Mouse (Mus musculus): ENCODE results near the gene Pjvk. TPM values are rescaled to one million over a fixed set of nuclear protein-coding genes. Genes with fewer than 3 reads are reported as not detected.

The Pjvk gene
- polyA plus RNA-seq, 1 experiment: 0.04 TPM

DNA sequence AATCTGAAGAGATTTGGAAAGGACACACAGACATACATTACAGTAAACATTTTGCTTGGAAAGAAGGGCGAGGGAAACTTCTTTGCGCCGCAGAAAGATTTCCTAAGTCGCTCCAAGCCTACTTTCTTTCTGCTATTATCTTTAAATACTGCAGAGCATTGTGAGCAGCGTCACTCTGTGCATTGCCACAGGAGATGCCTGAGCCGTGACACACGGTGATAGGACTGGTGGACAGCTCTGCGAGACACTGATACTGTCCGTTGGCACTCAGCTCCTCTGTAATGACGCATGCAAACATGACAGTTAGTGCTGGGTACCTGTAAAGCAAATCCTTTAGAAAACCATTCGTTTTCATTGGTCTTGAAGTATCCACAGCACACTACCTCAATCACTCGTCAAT, 18.0 kb upstream of the Pjvk start:
- peaks cover 19% of the 10 kb centered on the region for H3K36me3 ChIP-seq (ENCODE audit: control insufficient read depth, insufficient read depth)
- H3K4me3 ChIP-seq: no peak overlapping the region
- TF ChIP-seq USF1 (IDR thresholded peaks at IDR 0.05; ENCODE audit: low read depth) (no peak), TCF12 (IDR thresholded peaks at IDR 0.05; ENCODE audit: insufficient read depth, poor library complexity, severe bottlenecking) (no peak), TCF3 (IDR thresholded peaks at IDR 0.05; ENCODE audit: insufficient read length, low read depth) (no peak), SRF (IDR thresholded peaks at IDR 0.05; ENCODE audit: control insufficient read depth, insufficient read length, low read depth) (no peak), MYOD1 (IDR thresholded peaks at IDR 0.05; ENCODE audit: control insufficient read depth in 1 of 3, insufficient read length in 2 of 3, low read depth in 2 of 3) (no peak), POLR2AphosphoS2 (IDR thresholded peaks at IDR 0.05; ENCODE audit: insufficient read length, low read depth) (no peak), CEBPB (IDR thresholded peaks at IDR 0.05; ENCODE audit: insufficient read depth, poor library complexity, severe bottlenecking) (no peak), POLR2A (IDR thresholded peaks at IDR 0.05; ENCODE audit: insufficient read length, low read depth) (no peak), E2F4 (IDR thresholded peaks at IDR 0.05; ENCODE audit: insufficient read depth) (no peak), MYOG (IDR thresholded peaks at IDR 0.05; ENCODE audit: control insufficient read depth in 1 of 3, insufficient read depth in 1 of 3, insufficient read length in 2 of 3, low read depth in 2 of 3) (no peak), REST (IDR thresholded peaks at IDR 0.05; ENCODE audit: insufficient read depth, insufficient read length) (no peak), MAX (IDR thresholded peaks at IDR 0.05; ENCODE audit: low read depth) (no peak)
- no peak overlapping the region for H3ac ChIP-seq (ENCODE audit: control insufficient read depth, insufficient read length)
- H3K79me2 ChIP-seq (ENCODE audit: control insufficient read depth, insufficient read depth): no peaks in the 10 kb centered on the region
- H3K27me3 ChIP-seq (ENCODE audit: control insufficient read depth, insufficient read depth, insufficient read length): no peaks in the 10 kb centered on the region
- H3K4me2 ChIP-seq (ENCODE audit: low read depth): no peak overlapping the region

GRCm38 (mm10) chr2:76631600-76631999, 16.7 kb upstream of the Pjvk start:
- no peak overlapping the region for H3K4me3 ChIP-seq
- no peaks in the 10 kb centered on the region for H3K27me3 ChIP-seq (ENCODE audit: control insufficient read depth, insufficient read depth, insufficient read length)
- no peaks in the 10 kb centered on the region for H3K79me2 ChIP-seq (ENCODE audit: control insufficient read depth, insufficient read depth)
- no peak overlapping the region for H3K4me2 ChIP-seq (ENCODE audit: low read depth)
- TF ChIP-seq SRF (IDR thresholded peaks at IDR 0.05; ENCODE audit: control insufficient read depth, insufficient read length, low read depth) (no peak), MYOG (IDR thresholded peaks at IDR 0.05; ENCODE audit: control insufficient read depth in 1 of 3, insufficient read depth in 1 of 3, insufficient read length in 2 of 3, low read depth in 2 of 3) (no peak), CEBPB (IDR thresholded peaks at IDR 0.05; ENCODE audit: insufficient read depth, poor library complexity, severe bottlenecking) (no peak), MYOD1 (IDR thresholded peaks at IDR 0.05; ENCODE audit: control insufficient read depth in 1 of 3, insufficient read length in 2 of 3, low read depth in 2 of 3) (no peak), TCF3 (IDR thresholded peaks at IDR 0.05; ENCODE audit: insufficient read length, low read depth) (no peak), MAX (IDR thresholded peaks at IDR 0.05; ENCODE audit: low read depth) (no peak), REST (IDR thresholded peaks at IDR 0.05; ENCODE audit: insufficient read depth, insufficient read length) (no peak), POLR2AphosphoS2 (IDR thresholded peaks at IDR 0.05; ENCODE audit: insufficient read length, low read depth) (no peak), POLR2A (IDR thresholded peaks at IDR 0.05; ENCODE audit: insufficient read length, low read depth) (no peak), E2F4 (IDR thresholded peaks at IDR 0.05; ENCODE audit: insufficient read depth) (no peak), USF1 (IDR thresholded peaks at IDR 0.05; ENCODE audit: low read depth) (no peak), TCF12 (IDR thresholded peaks at IDR 0.05; ENCODE audit: insufficient read depth, poor library complexity, severe bottlenecking) (no peak)
- H3K36me3 ChIP-seq (ENCODE audit: control insufficient read depth, insufficient read depth): peaks cover 27% of the 10 kb centered on the region
- H3ac ChIP-seq (ENCODE audit: control insufficient read depth, insufficient read length): no peak overlapping the region

GRCm38 (mm10) chr2:76639637-76640036, 8.6 kb upstream of the Pjvk start:
- no peak overlapping the region for H3K4me3 ChIP-seq

DNA sequence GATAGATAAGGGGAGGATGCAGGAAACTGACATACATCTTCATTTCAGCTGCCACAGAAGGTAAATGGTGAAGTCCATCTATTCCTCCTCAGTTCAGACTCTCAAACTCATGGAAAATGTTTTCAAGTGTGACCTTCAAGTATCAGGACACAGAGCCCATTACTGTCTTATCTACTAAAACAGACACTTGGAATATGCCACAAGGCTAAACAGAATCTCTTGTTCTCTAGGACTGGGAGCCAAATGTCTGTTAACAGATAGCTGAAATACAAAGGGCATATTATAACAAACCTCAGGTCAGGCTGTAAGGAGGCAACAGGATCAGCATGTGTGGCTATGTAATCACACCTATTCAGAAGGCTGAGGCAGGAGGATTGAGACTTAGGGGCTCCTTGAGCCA, 4.5 kb upstream of the Pjvk start:
- H3K4me3 ChIP-seq: no peak overlapping the region
- TF ChIP-seq CEBPB (IDR thresholded peaks at IDR 0.05; ENCODE audit: insufficient read depth, poor library complexity, severe bottlenecking): no peak
- no peak for TF ChIP-seq USF1 (IDR thresholded peaks at IDR 0.05; ENCODE audit: low read depth)
- no peak for TF ChIP-seq MYOG (IDR thresholded peaks at IDR 0.05; ENCODE audit: control insufficient read depth in 1 of 3, insufficient read depth in 1 of 3, insufficient read length in 2 of 3, low read depth in 2 of 3)
- no peak for TF ChIP-seq POLR2A (IDR thresholded peaks at IDR 0.05; ENCODE audit: insufficient read length, low read depth)
- no peak for TF ChIP-seq MYOD1 (IDR thresholded peaks at IDR 0.05; ENCODE audit: control insufficient read depth in 1 of 3, insufficient read length in 2 of 3, low read depth in 2 of 3)
- TF ChIP-seq POLR2AphosphoS2 (IDR thresholded peaks at IDR 0.05; ENCODE audit: insufficient read length, low read depth): no peak
- TF ChIP-seq SRF (IDR thresholded peaks at IDR 0.05; ENCODE audit: control insufficient read depth, insufficient read length, low read depth): no peak
- TF ChIP-seq REST (IDR thresholded peaks at IDR 0.05; ENCODE audit: insufficient read depth, insufficient read length): no peak
- TF ChIP-seq MAX (IDR thresholded peaks at IDR 0.05; ENCODE audit: low read depth): no peak
- no peak for TF ChIP-seq TCF12 (IDR thresholded peaks at IDR 0.05; ENCODE audit: insufficient read depth, poor library complexity, severe bottlenecking)
- no peak for TF ChIP-seq TCF3 (IDR thresholded peaks at IDR 0.05; ENCODE audit: insufficient read length, low read depth)
- TF ChIP-seq E2F4 (IDR thresholded peaks at IDR 0.05; ENCODE audit: insufficient read depth): no peak
- H3K4me2 ChIP-seq (ENCODE audit: low read depth): no peak overlapping the region
- no peak overlapping the region for H3ac ChIP-seq (ENCODE audit: control insufficient read depth, insufficient read length)
- no peaks in the 10 kb centered on the region for H3K79me2 ChIP-seq (ENCODE audit: control insufficient read depth, insufficient read depth)
- peaks cover 4% of the 10 kb centered on the region for H3K36me3 ChIP-seq (ENCODE audit: control insufficient read depth, insufficient read depth)
- H3K27me3 ChIP-seq (ENCODE audit: control insufficient read depth, insufficient read depth, insufficient read length): no peaks in the 10 kb centered on the region

More at GRCm38 (mm10) chr2:76639637-76640036, 8.6 kb upstream of the Pjvk start:
- Histone ChIP-seq H3K4me2 (ENCODE audit: low read depth) (no peak overlapping the region), H3K27me3 (ENCODE audit: control insufficient read depth, insufficient read depth, insufficient read length) (no peaks in the 10 kb centered on the region), H3ac (ENCODE audit: control insufficient read depth, insufficient read length) (no peak overlapping the region), H3K79me2 (ENCODE audit: control insufficient read depth, insufficient read depth) (no peaks in the 10 kb centered on the region), H3K36me3 (ENCODE audit: control insufficient read depth, insufficient read depth) (peaks cover 17% of the 10 kb centered on the region)
- TF ChIP-seq REST (IDR thresholded peaks at IDR 0.05; ENCODE audit: insufficient read depth, insufficient read length) (no peak), MYOD1 (IDR thresholded peaks at IDR 0.05; ENCODE audit: control insufficient read depth in 1 of 3, insufficient read length in 2 of 3, low read depth in 2 of 3) (no peak), MAX (IDR thresholded peaks at IDR 0.05; ENCODE audit: low read depth) (no peak), MYOG (IDR thresholded peaks at IDR 0.05; ENCODE audit: control insufficient read depth in 1 of 3, insufficient read depth in 1 of 3, insufficient read length in 2 of 3, low read depth in 2 of 3) (no peak), POLR2AphosphoS2 (IDR thresholded peaks at IDR 0.05; ENCODE audit: insufficient read length, low read depth) (no peak), TCF12 (IDR thresholded peaks at IDR 0.05; ENCODE audit: insufficient read depth, poor library complexity, severe bottlenecking) (no peak), E2F4 (IDR thresholded peaks at IDR 0.05; ENCODE audit: insufficient read depth) (no peak), TCF3 (IDR thresholded peaks at IDR 0.05; ENCODE audit: insufficient read length, low read depth) (no peak), SRF (IDR thresholded peaks at IDR 0.05; ENCODE audit: control insufficient read depth, insufficient read length, low read depth) (no peak), POLR2A (IDR thresholded peaks at IDR 0.05; ENCODE audit: insufficient read length, low read depth) (no peak), USF1 (IDR thresholded peaks at IDR 0.05; ENCODE audit: low read depth) (no peak), CEBPB (IDR thresholded peaks at IDR 0.05; ENCODE audit: insufficient read depth, poor library complexity, severe bottlenecking) (no peak)
